Mouse (Mus musculus) splenic B cell, adult 2 months (primary cell): ENCODE results near the gene Midn.
A peak's percentile ranks its signal among the peaks of the same experiment; 100 is the strongest.

Source experiments
- DNase-seq: peaks from one replicate; pipeline ENCODE4 v3.0.0-alpha.2; 2011; ENCODE audit warnings: low read depth, low spot score
- H3K27me3 ChIP-seq: 2 replicates; pipeline ENCODE4 v1.6.1; 2012; ENCODE audit warnings: mild to moderate bottlenecking, low read length, moderate library complexity, mixed read lengths; ENCODE audit not compliant: control insufficient read depth, poor library complexity, insufficient read depth, severe bottlenecking
- H3K36me3 ChIP-seq: 2 replicates; pipeline ENCODE4 v1.6.1; 2012; ENCODE audit warnings: mild to moderate bottlenecking, low read length, moderate library complexity, mixed read lengths; ENCODE audit not compliant: control insufficient read depth, poor library complexity, insufficient read depth, severe bottlenecking

The Midn gene

DNA sequence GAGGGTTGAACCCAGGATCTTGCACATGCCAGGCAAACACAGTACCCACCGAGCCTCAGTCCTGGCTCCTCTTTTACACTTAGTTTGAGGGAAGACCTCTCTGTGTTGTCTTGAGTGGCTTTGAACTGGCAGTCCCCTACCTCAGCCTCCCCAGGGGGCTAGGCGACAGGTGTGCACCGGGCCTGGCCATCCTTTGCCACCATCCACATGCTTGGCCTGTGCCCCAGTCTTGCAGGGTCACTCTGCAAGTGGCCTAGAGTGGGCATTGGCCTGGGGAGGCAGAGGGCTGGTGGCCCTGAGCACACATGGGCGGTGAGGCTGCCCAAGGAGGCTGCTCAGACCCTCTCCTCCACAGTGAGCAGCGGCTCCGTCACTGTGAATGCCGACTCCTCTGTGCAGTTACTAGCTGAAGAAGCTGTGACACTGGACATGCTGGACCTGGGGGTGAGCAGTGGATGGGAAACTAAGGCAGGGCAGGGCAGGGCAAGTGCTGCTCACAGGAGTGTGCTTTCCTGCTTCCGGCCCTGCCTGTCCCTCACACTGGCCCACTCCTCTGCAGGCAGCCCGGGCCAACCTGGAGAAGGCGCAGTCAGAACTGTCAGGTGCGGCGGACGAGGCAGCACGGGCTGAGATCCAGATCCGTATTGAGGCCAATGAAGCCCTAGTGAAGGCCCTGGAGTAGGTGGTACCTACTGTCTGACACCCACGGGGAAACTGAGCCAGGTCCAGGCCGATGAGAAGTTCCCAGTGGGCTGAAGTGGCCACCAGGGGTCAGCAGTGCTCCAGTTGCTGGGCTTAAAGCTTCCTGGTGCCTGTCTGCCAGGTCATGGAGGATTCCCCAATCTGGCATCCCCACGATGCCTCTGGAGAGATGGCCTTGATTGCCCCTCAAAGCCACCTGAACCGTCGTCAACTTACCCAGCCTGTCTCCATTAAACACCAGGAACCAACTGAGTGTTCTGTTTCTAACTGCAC is 2.9 kb upstream of the Midn start:
- Histone ChIP-seq H3K36me3 (peaks cover 3% of the 10 kb centered on the region), H3K27me3 (no peaks in the 10 kb centered on the region)
- DNase-seq = peak; percentile 84

GRCm38 (mm10) chr10:80145896-80146295 is 2.2 kb upstream of the Midn start:
- no peaks in the 10 kb centered on the region for H3K27me3 ChIP-seq
- peaks cover 3% of the 10 kb centered on the region for H3K36me3 ChIP-seq
- no peak for DNase-seq

DNA sequence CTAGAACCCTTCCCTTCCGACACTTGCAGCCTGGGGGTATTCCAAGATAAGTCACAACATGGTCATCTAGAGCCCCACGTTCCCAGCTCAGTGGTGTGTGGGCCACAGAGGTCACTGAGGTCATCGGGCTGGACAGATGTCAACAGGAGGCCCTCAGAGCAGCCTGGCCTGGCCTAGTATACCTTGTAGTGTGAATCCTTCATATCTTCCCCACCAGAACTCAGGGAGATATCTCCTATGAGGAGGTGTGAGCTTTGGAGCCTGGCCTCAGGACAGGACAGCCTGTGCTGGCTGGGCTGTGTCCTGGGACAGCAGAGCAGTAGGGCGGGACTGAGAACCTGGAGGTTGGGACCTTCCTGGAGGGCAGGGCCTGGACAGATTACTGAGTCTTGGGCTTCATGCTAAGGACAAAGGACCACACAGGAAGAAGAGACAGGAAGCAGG is 1.5 kb upstream of the Midn start:
- Histone ChIP-seq H3K36me3 (peaks cover 5% of the 10 kb centered on the region), H3K27me3 (no peaks in the 10 kb centered on the region)
- DNase-seq = no peak

DNA sequence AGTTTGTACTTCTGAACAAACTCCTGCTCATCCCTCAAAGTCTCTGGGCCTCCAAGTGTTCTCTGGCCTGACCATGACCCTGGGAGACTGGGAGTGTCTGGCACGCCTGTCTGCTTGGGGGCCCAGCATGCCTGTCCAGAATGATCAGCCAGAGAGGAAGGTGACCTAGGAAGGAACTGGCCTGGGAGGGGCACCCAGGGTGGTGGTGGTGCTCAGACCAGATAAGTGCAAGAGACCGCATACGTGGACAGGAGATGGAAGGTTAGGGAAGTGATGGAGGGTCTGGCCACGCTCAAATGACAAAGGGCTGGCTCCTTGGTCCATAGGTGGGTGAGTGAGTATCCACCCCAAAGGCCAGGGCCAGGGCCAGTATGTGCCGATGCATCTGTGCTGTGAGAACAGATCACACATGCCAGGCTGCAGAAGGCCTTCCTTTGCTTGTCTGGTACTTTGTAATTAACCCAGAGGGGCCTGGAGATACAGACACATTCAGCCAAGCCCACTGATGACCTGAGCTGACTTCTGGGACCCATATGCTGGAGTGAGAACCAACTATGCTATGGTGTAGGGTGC is 840 bp upstream of the Midn start:
- no peaks in the 10 kb centered on the region for H3K27me3 ChIP-seq
- DNase-seq = no peak
- H3K36me3 ChIP-seq = peaks cover 5% of the 10 kb centered on the region

- H3K27me3 ChIP-seq = no peaks in the 10 kb centered on the region
- peak; percentile 92 for DNase-seq
These were observed 678 bp downstream of the Midn start for GRCm38 (mm10) chr10:80148610-80149290.

DNA sequence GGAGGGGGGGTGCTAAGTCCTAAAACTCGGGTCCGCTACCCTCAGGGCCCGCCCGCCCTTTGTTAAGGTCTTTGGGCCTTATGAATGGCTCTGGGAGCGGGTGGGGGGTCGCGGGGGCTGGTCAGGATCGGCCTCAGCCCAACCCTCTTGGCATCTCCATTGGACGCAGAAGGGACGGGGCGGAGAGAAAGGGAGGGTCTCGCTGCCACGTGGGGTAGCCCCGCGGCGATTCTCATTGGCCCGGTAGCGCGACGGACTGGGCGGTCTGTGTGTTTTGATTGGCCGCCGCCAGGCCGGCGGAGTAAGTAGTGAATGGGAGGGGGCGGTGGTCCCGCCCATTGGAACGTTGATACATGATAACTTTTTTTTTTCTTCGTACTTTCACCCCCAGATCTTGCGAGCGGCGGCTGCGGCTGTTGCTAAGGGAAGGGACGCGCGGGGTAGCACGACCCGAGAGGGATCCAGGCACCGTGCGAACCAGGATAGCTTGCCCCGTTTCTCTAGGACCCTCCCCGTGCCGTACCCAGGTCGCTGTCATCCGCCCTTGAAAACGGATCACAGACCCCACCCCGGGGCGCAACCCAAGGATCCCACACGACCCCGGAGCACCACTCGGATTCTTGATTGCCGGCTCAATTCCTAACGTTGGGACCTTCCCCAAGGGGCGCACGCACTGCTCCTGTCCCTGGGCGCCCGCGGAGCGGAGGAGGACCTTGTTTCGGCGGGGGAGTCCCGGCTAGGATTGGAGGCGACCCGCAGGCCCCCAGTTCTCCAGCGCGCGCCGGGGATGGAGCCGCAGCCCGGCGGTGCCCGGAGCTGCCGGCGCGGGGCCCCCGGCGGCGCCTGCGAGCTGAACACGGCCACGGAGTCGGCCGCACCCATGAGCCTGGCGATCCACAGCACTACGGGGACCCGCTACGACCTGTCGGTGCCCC is 1.5 kb downstream of the Midn start:
- Histone ChIP-seq H3K36me3 (peaks cover 17% of the 10 kb centered on the region), H3K27me3 (no peaks in the 10 kb centered on the region)
- DNase-seq = peak; percentile 98

More at GRCm38 (mm10) chr10:80148610-80149290, 678 bp downstream of the Midn start:
- H3K36me3 ChIP-seq = peaks cover 11% of the 10 kb centered on the region

- peak; percentile 86 for DNase-seq
- Histone ChIP-seq H3K36me3 (peaks cover 19% of the 10 kb centered on the region), H3K27me3 (no peaks in the 10 kb centered on the region)
These were observed 2.4 kb downstream of the Midn start for GRCm38 (mm10) chr10:80150226-80151210.

DNA sequence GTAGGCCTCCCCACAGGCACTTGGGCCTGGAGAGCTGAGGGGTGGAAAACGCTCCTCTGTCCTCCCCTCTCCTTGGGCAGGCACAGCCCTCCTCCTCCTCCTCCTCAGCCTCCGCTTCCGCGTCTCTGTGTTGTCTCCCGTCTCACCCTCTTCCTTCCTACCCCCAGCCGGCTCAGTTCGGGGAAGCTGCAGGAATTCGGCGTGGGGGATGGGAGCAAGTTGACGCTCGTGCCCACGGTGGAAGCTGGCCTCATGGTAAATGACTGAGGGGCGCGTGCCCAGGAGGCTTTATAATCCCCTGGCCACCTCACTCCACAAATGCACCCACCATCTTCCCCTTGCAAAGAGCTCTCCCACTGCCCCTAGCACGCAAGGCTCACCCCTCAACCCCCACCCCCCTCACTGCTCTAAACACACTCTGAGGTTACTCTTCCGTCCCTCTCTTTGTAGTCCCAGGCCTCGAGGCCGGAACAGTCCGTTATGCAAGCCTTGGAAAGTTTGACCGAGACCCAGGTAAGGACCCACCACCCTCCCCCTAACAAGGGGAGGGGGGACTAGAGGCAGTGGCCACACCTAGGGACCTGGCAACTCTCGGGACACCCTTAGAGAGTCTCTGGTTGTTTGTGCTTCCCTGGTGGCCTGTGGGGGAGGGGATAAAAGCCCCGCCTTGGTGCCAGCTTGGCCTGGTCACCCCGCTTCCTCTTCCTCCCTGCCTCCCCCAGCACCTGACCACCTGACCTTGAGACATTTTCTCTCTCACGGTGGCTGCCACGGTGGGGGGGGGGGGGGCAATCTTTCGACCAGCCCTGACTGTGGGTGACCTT is 3.4 kb downstream of the Midn start:
- peaks cover 26% of the 10 kb centered on the region for H3K36me3 ChIP-seq
- DNase-seq = peak; percentile 63

DNA sequence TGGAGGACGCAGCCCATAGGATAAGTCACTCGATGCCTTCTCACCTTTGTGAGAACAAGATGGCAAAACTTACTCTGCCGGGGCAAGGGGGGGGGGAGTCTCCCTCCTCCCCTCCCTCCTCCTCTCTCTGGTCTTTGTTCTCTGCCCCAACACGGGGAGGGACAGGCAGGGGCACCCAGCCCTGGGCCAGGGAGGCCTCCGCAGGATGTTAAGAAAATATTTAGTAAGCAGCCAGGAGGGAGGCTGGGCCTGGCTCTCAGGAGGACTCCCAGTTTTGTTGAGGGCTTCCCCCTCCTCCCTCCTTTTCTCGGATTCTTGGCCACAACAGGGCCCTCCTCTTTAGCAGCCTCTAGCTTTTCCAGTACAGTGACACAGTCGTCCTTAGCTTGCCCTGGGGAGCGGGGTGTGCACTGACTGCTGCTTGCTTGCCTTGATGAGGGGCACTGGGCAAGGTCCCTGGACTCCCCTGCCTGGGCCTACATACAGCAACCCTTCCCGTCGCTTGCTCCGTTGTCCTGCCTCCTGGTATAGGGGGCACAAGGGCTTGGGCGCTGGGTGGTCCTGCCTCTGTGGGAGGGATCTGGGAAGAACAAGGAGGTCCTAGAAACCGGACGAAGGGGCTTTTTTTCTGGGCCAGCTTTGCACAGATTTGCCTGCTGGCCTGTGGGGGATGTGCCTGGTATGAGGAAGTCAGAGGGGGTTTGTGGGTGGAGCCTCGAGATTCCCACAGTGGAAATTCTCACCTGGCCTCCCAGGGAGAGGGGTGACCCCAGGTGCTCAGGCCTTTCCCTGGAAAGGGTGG is 4.2 kb downstream of the Midn start:
- Histone ChIP-seq H3K36me3 (peaks cover 32% of the 10 kb centered on the region), H3K27me3 (no peaks in the 10 kb centered on the region)
- DNase-seq = peak; percentile 51

More for the DNA sequence above, 3.4 kb downstream of the Midn start:
- H3K27me3 ChIP-seq = no peaks in the 10 kb centered on the region

GRCm38 (mm10) chr10:80152873-80153260 is 4.8 kb downstream of the Midn start:
- DNase-seq = peak; percentile 56
- peaks cover 32% of the 10 kb centered on the region for H3K36me3 ChIP-seq
- no peaks in the 10 kb centered on the region for H3K27me3 ChIP-seq

DNA sequence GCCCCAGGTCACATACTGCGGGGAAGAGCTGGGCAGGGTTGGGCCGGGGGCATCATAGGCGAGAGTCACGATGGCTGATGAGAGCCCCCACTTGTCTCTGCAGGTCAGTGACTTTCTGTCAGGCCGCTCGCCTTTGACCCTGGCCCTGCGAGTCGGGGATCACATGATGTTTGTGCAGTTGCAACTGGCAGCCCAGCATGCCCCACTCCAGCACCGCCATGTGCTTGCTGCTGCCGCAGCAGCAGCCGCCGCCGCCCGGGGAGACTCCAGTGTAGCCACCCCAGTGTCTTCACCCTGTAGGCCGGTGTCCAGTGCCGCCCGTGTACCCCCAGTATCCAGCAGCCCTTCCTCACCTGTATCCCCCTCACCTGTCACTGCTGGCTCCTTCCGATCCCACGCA is 5.6 kb downstream of the Midn start:
- H3K27me3 ChIP-seq = no peaks in the 10 kb centered on the region
- H3K36me3 ChIP-seq = peaks cover 32% of the 10 kb centered on the region
- DNase-seq = no peak

GRCm38 (mm10) chr10:80154384-80154783 is 6.3 kb downstream of the Midn start:
- DNase-seq = no peak
- H3K36me3 ChIP-seq = peaks cover 32% of the 10 kb centered on the region
- no peaks in the 10 kb centered on the region for H3K27me3 ChIP-seq
